Mouse (Mus musculus) E14TG2a.4 (cell line): Measurements from ENCODE around the gene Fam43a.

Experiments
- CTCF ChIP-seq: conservative IDR thresholded peaks from 2 replicates; pipeline ENCODE4 v1.5.1; 2014; ENCODE audit warnings: low read length
- NANOG ChIP-seq: IDR thresholded peaks from 2 replicates; pipeline ENCODE4 v1.6.1; 2014; ENCODE audit warnings: borderline replicate concordance, low read length, mixed read lengths
- POU5F1 ChIP-seq: IDR thresholded peaks from 2 replicates; pipeline ENCODE4 v1.6.1; 2014; ENCODE audit warnings: low read length, borderline replicate concordance

DNA sequence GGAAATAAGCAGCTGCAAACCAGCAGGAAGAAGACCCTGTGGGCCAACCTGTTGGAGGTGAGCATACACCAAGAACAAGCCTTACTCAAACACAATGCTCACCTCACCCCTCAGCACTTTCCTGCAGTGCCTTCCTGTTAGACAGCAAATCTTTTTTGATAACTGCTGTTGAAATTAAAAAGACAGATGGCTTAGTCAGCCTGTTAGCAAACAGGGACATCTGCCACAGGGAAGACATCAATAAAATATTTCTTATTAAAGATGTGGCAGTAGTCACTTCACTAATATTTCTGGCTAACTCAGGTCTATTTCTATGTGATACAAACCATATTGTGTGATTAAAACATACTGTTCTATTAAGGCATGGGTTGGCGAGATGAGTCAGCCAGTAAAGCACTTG, 23.1 kb upstream of the Fam43a start:
- TF ChIP-seq CTCF (no peak), NANOG (no peak), POU5F1 (no peak)
